Mouse (Mus musculus): ENCODE measurements around the gene Twist1.

DNA sequence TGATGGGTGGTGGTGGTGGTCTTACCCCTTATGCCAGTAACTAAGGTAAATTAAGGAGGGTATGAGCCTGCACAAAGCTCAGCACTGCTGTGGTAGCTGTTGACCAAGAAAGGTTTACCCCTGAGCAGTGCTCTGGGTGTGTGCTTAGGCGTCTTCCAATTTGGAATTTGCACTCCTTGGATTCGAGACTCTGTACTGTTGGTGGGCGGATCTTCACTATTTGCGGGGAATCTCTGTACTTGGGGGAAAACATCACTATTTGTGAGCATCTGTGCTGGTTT lies 11.4 kb downstream of the Twist1 start:
- TF ChIP-seq POLR2A (IDR thresholded peaks at IDR 0.05; ENCODE audit: low read depth, low read length) (no peak), CTCF (conservative IDR thresholded peaks at IDR 0.05; ENCODE audit: insufficient read depth, insufficient read length, low read depth, low read length) (no peak)

All from kidney, adult 2 months (tissue).